29 mouse cellular contexts compared by ENCODE assay signal in genomic region chr6:24532804-24533203, GRCm38 (mm10). TPM values are rescaled to one million over a fixed set of nuclear protein-coding genes. Genes with fewer than 3 reads are reported as not detected.
DNase-seq lines count a peak whose midpoint lies in the region; ATAC-seq and TF ChIP-seq lines count a peak whose summit lies in the region.
"Had no signal": no experiment of that assay in that cellular context is flagged by ENCODE, and none has a peak within 500 bp of the region (broad histone marks: within the 10 kb centered on the region; RNA-seq: fewer than 3 reads in every experiment).

No protein-coding gene starts in this region.

- H3K9ac ChIP-seq in heart, embryonic 13.5 days = no peak overlapping the region
- H3K9ac ChIP-seq in kidney, postnatal 0 days (ENCODE audit: low read depth, low read length) = no peak overlapping the region
- H3K9ac ChIP-seq: embryonic facial prominence, embryonic 12.5 days; forebrain, embryonic 12.5 days; forebrain, embryonic 15.5 days; hindbrain, embryonic 12.5 days; hindbrain, embryonic 15.5 days had no signal

- no peak overlapping the region for H3K4me3 ChIP-seq in gastrocnemius, adult 2 months
- H3K4me3 ChIP-seq in heart, embryonic 13.5 days = no peak overlapping the region
- H3K4me3 ChIP-seq in kidney, postnatal 0 days (replicated peaks; ENCODE audit: low read depth, low read length) = no peak overlapping the region
- H3K4me3 ChIP-seq: embryonic facial prominence, embryonic 12.5 days; erythroblast, embryonic 14.5 days; forebrain, embryonic 12.5 days; forebrain, embryonic 15.5 days; heart, embryonic 10.5 days; hindbrain, embryonic 12.5 days; hindbrain, embryonic 15.5 days had no signal

- H3K4me1 ChIP-seq in heart, embryonic 13.5 days = peaks cover 29% of the 10 kb centered on the region
- H3K4me1 ChIP-seq in kidney, postnatal 0 days (replicated peaks; ENCODE audit: insufficient read depth, low read length) = peaks cover 9% of the 10 kb centered on the region; the same call in 1 of the 2 replicates
- H3K4me1 ChIP-seq: embryonic facial prominence, embryonic 12.5 days had no signal

- TF ChIP-seq CTCF in gastrocnemius, adult 2 months (IDR thresholded peaks at IDR 0.05) = peak; percentile 48
- no peak for TF ChIP-seq CTCF in kidney, postnatal 0 days (IDR thresholded peaks at IDR 0.05; ENCODE audit: low read depth)

- 35% methylated on average over 3 of the region's 3 CpGs for WGBS in heart, embryonic 13.5 days
- WGBS in kidney, postnatal 0 days = 58% methylated on average over 3 of the region's 3 CpGs

- H3K27ac ChIP-seq in gastrocnemius, adult 2 months = peak overlapping the region; percentile 82
- 0 out of 2 replicates have a peak overlapping the region, but pooled peaks have one; percentile 20 for H3K27ac ChIP-seq in heart, embryonic 13.5 days (replicated peaks)
- no peak overlapping the region for H3K27ac ChIP-seq in kidney, postnatal 0 days
- H3K27ac ChIP-seq: embryonic facial prominence, embryonic 12.5 days; forebrain, embryonic 12.5 days; forebrain, embryonic 15.5 days; heart, embryonic 10.5 days; hindbrain, embryonic 12.5 days; hindbrain, embryonic 15.5 days had no signal

- DNase-seq in gastrocnemius, adult 2 months = no peak
- no peak for DNase-seq in gastrocnemius, postnatal 14 days
- no peak for DNase-seq in heart, postnatal 36 days
- DNase-seq in kidney, postnatal 0 days (ENCODE audit: low spot score) = peak; percentile 55
- DNase-seq in kidney, postnatal 36 days = no peak
- DNase-seq in skeletal muscle tissue, adult 2 months (ENCODE audit: low read depth, low spot score) = peak; percentile 79
- DNase-seq in layer of hippocampus, postnatal 25 days (ENCODE audit: extremely low spot score in 1 of 2, low spot score in 1 of 2) = no peak
- DNase-seq: adrenal gland, postnatal 10 days; adrenal gland, postnatal 36 days; cerebellum, adult 18-20 months; cerebellum, adult 9-10 months; cerebellum, postnatal 14 days; gastrocnemius, postnatal 36 days; heart, postnatal 10 days; kidney, adult 2 months had no signal

- H3K4me2 ChIP-seq in heart, embryonic 13.5 days = no peak overlapping the region
- no peak overlapping the region for H3K4me2 ChIP-seq in kidney, postnatal 0 days (ENCODE audit: low read length)
- H3K4me2 ChIP-seq: embryonic facial prominence, embryonic 12.5 days; forebrain, embryonic 12.5 days; forebrain, embryonic 15.5 days; hindbrain, embryonic 12.5 days; hindbrain, embryonic 15.5 days had no signal

- intact Hi-C loops in gastrocnemius, adult 2 months (cut with DNase I) = loop anchor here (5.0 kb wide), 3 partner anchors 34 to 189 kb away; no protein-coding TSS in a partner anchor
- intact Hi-C loops in gastrocnemius, postnatal 14 days (cut with DNase I; ENCODE audit: low total_unique reads) = no loop called here
- intact Hi-C loops in heart, postnatal 36 days (cut with DNase I) = no loop called here

- H3K27me3 ChIP-seq in heart, embryonic 13.5 days (replicated peaks) = no peaks in the 10 kb centered on the region
- no peaks in the 10 kb centered on the region for H3K27me3 ChIP-seq in kidney, postnatal 0 days (ENCODE audit: insufficient read depth, low read length)
- H3K27me3 ChIP-seq: embryonic facial prominence, embryonic 12.5 days; forebrain, embryonic 12.5 days; forebrain, embryonic 15.5 days; hindbrain, embryonic 12.5 days; hindbrain, embryonic 15.5 days; Patski had no signal

- H3K9me3 ChIP-seq in heart, embryonic 13.5 days = no peaks in the 10 kb centered on the region
- no peaks in the 10 kb centered on the region for H3K9me3 ChIP-seq in kidney, postnatal 0 days (replicated peaks; ENCODE audit: low read length)
- H3K9me3 ChIP-seq: embryonic facial prominence, embryonic 12.5 days; forebrain, embryonic 12.5 days; forebrain, embryonic 15.5 days; G1E; heart, embryonic 10.5 days; hindbrain, embryonic 12.5 days; hindbrain, embryonic 15.5 days had no signal

- ATAC-seq in heart, embryonic 13.5 days (ENCODE audit: extremely low read depth, insufficient number of reproducible peaks, low FRiP score, low TSS enrichment) = no peak
- no peak for ATAC-seq in kidney, postnatal 0 days (replicated peaks; ENCODE audit: low FRiP score, low read depth)
- ATAC-seq: forebrain, embryonic 15.5 days; intestine, postnatal 0 days; Patski had no signal

- no peaks in the 10 kb centered on the region for H3K36me3 ChIP-seq in heart, embryonic 13.5 days
- H3K36me3 ChIP-seq in kidney, postnatal 0 days (ENCODE audit: insufficient read depth, low read length) = no peaks in the 10 kb centered on the region
- H3K36me3 ChIP-seq: embryonic facial prominence, embryonic 12.5 days; forebrain, embryonic 12.5 days; forebrain, embryonic 15.5 days; G1E; heart, embryonic 10.5 days; hindbrain, embryonic 12.5 days; hindbrain, embryonic 15.5 days had no signal

RNA-seq across cellular contexts. Expression of gene Asb15, which starts 4.9 kb away (rescaled TPM):
- 10 to 100 TPM; 34.9 to 54.5 TPM for total RNA-seq in gastrocnemius, adult 2 months (2021)
- total RNA-seq in gastrocnemius, postnatal 14 days (2021) = 1 to 10 TPM; 4.1 to 7.4 TPM
- 0.14 and 0.16 TPM in 2 replicates for polyA plus RNA-seq in heart, embryonic 13.5 days (2015; fragmentation: Nextera tagmentation; extraction: Ambion mirVana)
- total RNA-seq in heart, postnatal 36 days (2021) = 10 to 100 TPM; 52.2 to 59.3 TPM
- 0.78 and 1.0 TPM in 2 replicates for polyA plus RNA-seq in kidney, postnatal 0 days (2015; fragmentation: Nextera tagmentation; extraction: Ambion mirVana)
- not detected for total RNA-seq in layer of hippocampus, postnatal 25 days (2021)
- total RNA-seq: adrenal gland, postnatal 36 days; granulocyte monocyte progenitor cell, adult 5-6 weeks; hematopoietic stem cell, adult 5-6 weeks had no signal
- polyA plus RNA-seq: embryonic facial prominence, embryonic 12.5 days; erythroblast, embryonic 14.5 days; forebrain, embryonic 12.5 days; forebrain, embryonic 15.5 days; G1E; heart, embryonic 10.5 days; hindbrain, embryonic 12.5 days; intestine, embryonic 14.5 days; intestine, postnatal 0 days; Patski had no signal

RNA-seq across cellular contexts. Expression of gene Ndufa5, which starts 5.0 kb away (rescaled TPM):
- total RNA-seq in gastrocnemius, adult 2 months (2021) = 100 to 1,000 TPM; 579 to 752 TPM
- total RNA-seq in gastrocnemius, postnatal 14 days (2021) = 100 to 1,000 TPM; 489 to 566 TPM
- polyA plus RNA-seq in heart, embryonic 13.5 days (2015; fragmentation: Nextera tagmentation; extraction: Ambion mirVana) = 619 and 704 TPM in 2 replicates
- 1,000 to 10,000 TPM; 1,562 to 1,637 TPM for total RNA-seq in heart, postnatal 36 days (2021)
- polyA plus RNA-seq in kidney, postnatal 0 days (2015; fragmentation: Nextera tagmentation; extraction: Ambion mirVana) = 557 and 637 TPM in 2 replicates
- 100 to 1,000 TPM; 278 to 314 TPM for total RNA-seq in layer of hippocampus, postnatal 25 days (2021)

RNA-seq across cellular contexts. Expression of gene Iqub, which starts 17.9 kb away (rescaled TPM):
- total RNA-seq in gastrocnemius, adult 2 months (2021) = under 1 TPM; 0.15 to 0.22 TPM
- under 1 TPM in 1 of 2 experiments, not detected in 1; 0.06 TPM for total RNA-seq in gastrocnemius, postnatal 14 days (2021)
- 0.27 and 0.31 TPM in 2 replicates for polyA plus RNA-seq in heart, embryonic 13.5 days (2015; fragmentation: Nextera tagmentation; extraction: Ambion mirVana)
- under 1 TPM; 0.42 to 0.46 TPM for total RNA-seq in heart, postnatal 36 days (2021)
- 0.03 and 0.06 TPM in 2 replicates for polyA plus RNA-seq in kidney, postnatal 0 days (2015; fragmentation: Nextera tagmentation; extraction: Ambion mirVana)
- total RNA-seq in layer of hippocampus, postnatal 25 days (2021) = 1 to 10 TPM; 1.7 to 2.0 TPM
- total RNA-seq: granulocyte monocyte progenitor cell, adult 5-6 weeks; hematopoietic stem cell, adult 5-6 weeks had no signal
- polyA plus RNA-seq: erythroblast, embryonic 14.5 days; G1E; intestine, embryonic 14.5 days; Patski had no signal

Comparison
In these comparisons a context has a peak if more than half of its experiments do, and no peak if none do; other contexts are left out.
1. DNase-seq: peak in kidney, postnatal 0 days (single experiment) and skeletal muscle tissue, adult 2 months (single experiment); none in gastrocnemius, adult 2 months (single experiment), gastrocnemius, postnatal 14 days (single experiment), heart, postnatal 36 days (0 of 2), kidney, postnatal 36 days (0 of 2) and layer of hippocampus, postnatal 25 days (0 of 2).
2. RNA of gene Asb15, which starts 4.9 kb away (total RNA-seq): 52.2 to 59.3 TPM in heart, postnatal 36 days, 34.9 to 54.5 TPM in gastrocnemius, adult 2 months and 4.1 to 7.4 TPM in gastrocnemius, postnatal 14 days; not detected in layer of hippocampus, postnatal 25 days; every median in the first group is over 4 times any median in the second.